9 mouse cellular contexts compared by ENCODE assay signal in genomic region chr4:116819968-116820901, GRCm38 (mm10). TPM values are rescaled to one million over a fixed set of nuclear protein-coding genes. Genes with fewer than 3 reads are reported as not detected.
DNase-seq lines count a peak whose midpoint lies in the region; ATAC-seq and TF ChIP-seq lines count a peak whose summit lies in the region.
"Had no signal": no experiment of that assay in that cellular context is flagged by ENCODE, and none has a peak within 500 bp of the region (broad histone marks: within the 10 kb centered on the region; RNA-seq: fewer than 3 reads in every experiment).

No protein-coding gene starts in this region.

- peaks cover 49% of the 10 kb centered on the region for H3K36me3 ChIP-seq in E14TG2a.4 (ENCODE audit: insufficient read depth, low read length)
- no peaks in the 10 kb centered on the region for H3K36me3 ChIP-seq in forebrain, embryonic 16.5 days (ENCODE audit: control insufficient read depth, insufficient read depth)
- no peaks in the 10 kb centered on the region for H3K36me3 ChIP-seq in liver, embryonic 16.5 days (ENCODE audit: control insufficient read depth, insufficient read depth)

- 24% methylated on average over 32 of the region's 32 CpGs for WGBS in forebrain, embryonic 16.5 days
- 30% methylated on average over 32 of the region's 32 CpGs for WGBS in liver, embryonic 16.5 days (ENCODE audit: insufficient replicate concordance)

- ATAC-seq in forebrain, embryonic 16.5 days, result no peak
- no peak for ATAC-seq in liver, embryonic 16.5 days (ENCODE audit: low read depth)
- ATAC-seq in granulocyte monocyte progenitor cell, adult 5-6 weeks (replicated peaks; ENCODE audit: poor library complexity, severe bottlenecking), result no peak

- intact Hi-C loops in heart, postnatal 36 days (cut with DNase I), result no loop called here

- H3K4me2 ChIP-seq in forebrain, embryonic 16.5 days (ENCODE audit: low read length), result peak overlapping the region; percentile 91
- peak overlapping the region; percentile 98 for H3K4me2 ChIP-seq in liver, embryonic 16.5 days (ENCODE audit: low read depth, low read length)

- DNase-seq in heart, adult 11 months, result peak; percentile 92
- no peak for DNase-seq in heart, postnatal 36 days
- DNase-seq in cerebellum, postnatal 10 days, result no peak
- no peak for DNase-seq in cerebellum, postnatal 25 days

- no peaks in the 10 kb centered on the region for H3K9me3 ChIP-seq in E14TG2a.4 (ENCODE audit: low read length)
- H3K9me3 ChIP-seq in forebrain, embryonic 16.5 days (ENCODE audit: control insufficient read depth, low read length), result no peaks in the 10 kb centered on the region
- H3K9me3 ChIP-seq in liver, embryonic 16.5 days (replicated peaks; ENCODE audit: control insufficient read depth, low read length), result no peaks in the 10 kb centered on the region

- H3K4me1 ChIP-seq in E14TG2a.4 (replicated peaks; ENCODE audit: low read depth, low read length), result peaks cover 70% of the 10 kb centered on the region
- H3K4me1 ChIP-seq in forebrain, embryonic 16.5 days (replicated peaks; ENCODE audit: control insufficient read depth, insufficient read depth, low read length), result peaks cover 15% of the 10 kb centered on the region
- peaks cover 10% of the 10 kb centered on the region for H3K4me1 ChIP-seq in liver, embryonic 16.5 days (ENCODE audit: control insufficient read depth, low read depth, low read length)

- H3K27me3 ChIP-seq in E14TG2a.4 (ENCODE audit: insufficient read depth, low read length), result peaks cover 5% of the 10 kb centered on the region
- H3K27me3 ChIP-seq in forebrain, embryonic 16.5 days (replicated peaks; ENCODE audit: control insufficient read depth, insufficient read depth, low read length), result peaks cover 8% of the 10 kb centered on the region; the same call in 1 of the 2 replicates
- peaks cover 15% of the 10 kb centered on the region for H3K27me3 ChIP-seq in liver, embryonic 16.5 days (ENCODE audit: control insufficient read depth, insufficient read depth, low read depth, low read length)
- H3K27me3 ChIP-seq: CH12.LX had no signal

- H3K4me3 ChIP-seq in E14TG2a.4 (replicated peaks; ENCODE audit: low read length), result peak overlapping the region; percentile 85
- H3K4me3 ChIP-seq in forebrain, embryonic 16.5 days (replicated peaks; ENCODE audit: low read length), result peak overlapping the region; percentile 43
- H3K4me3 ChIP-seq in liver, embryonic 16.5 days (ENCODE audit: low read depth, low read length), result peak overlapping the region; percentile 65

- no peak for TF ChIP-seq CTCF in E14TG2a.4 (conservative IDR thresholded peaks at IDR 0.05; ENCODE audit: low read length)

- no peak overlapping the region for H3K27ac ChIP-seq in forebrain, embryonic 16.5 days (ENCODE audit: low read length)
- no peak overlapping the region for H3K27ac ChIP-seq in liver, embryonic 16.5 days (ENCODE audit: low read length)

- peak overlapping the region; percentile 54; the same call in 1 of the 2 replicates for H3K9ac ChIP-seq in forebrain, embryonic 16.5 days (replicated peaks; ENCODE audit: low read depth, low read length)
- H3K9ac ChIP-seq in liver, embryonic 16.5 days (ENCODE audit: low read depth, low read length), result no peak overlapping the region

RNA-seq across cellular contexts. Expression of gene Hpdl, which starts 1.3 kb away (rescaled TPM):
- 1 to 10 TPM; 4.3 to 5.1 TPM for total RNA-seq in heart, postnatal 36 days (2021)
- polyA plus RNA-seq in forebrain, embryonic 16.5 days (2015; fragmentation: Nextera tagmentation; extraction: Ambion mirVana), result 0.48 and 0.52 TPM in 2 replicates
- polyA plus RNA-seq in liver, embryonic 16.5 days (2015; fragmentation: Nextera tagmentation; extraction: Ambion mirVana), result 0.11 and 0.12 TPM in 2 replicates
- not detected in 2 replicates for total RNA-seq in granulocyte monocyte progenitor cell, adult 5-6 weeks (2014; fragmentation: Nextera tagmentation)
- 0.62 and 0.78 TPM in 2 replicates for total RNA-seq in granulocyte monocyte progenitor cell, adult 5-6 weeks (2017)

RNA-seq across cellular contexts. Expression of gene Mutyh, which starts 12.7 kb away (rescaled TPM):
- total RNA-seq in heart, postnatal 36 days (2021), result 1 to 10 TPM in 1 of 2 experiments, under 1 TPM in 1; 0.60 to 2.0 TPM
- 8.4 and 10.2 TPM in 2 replicates for polyA plus RNA-seq in forebrain, embryonic 16.5 days (2015; fragmentation: Nextera tagmentation; extraction: Ambion mirVana)
- 2.6 and 2.9 TPM in 2 replicates for polyA plus RNA-seq in liver, embryonic 16.5 days (2015; fragmentation: Nextera tagmentation; extraction: Ambion mirVana)
- total RNA-seq in granulocyte monocyte progenitor cell, adult 5-6 weeks (2014; fragmentation: Nextera tagmentation), result 13.0 and 17.2 TPM in 2 replicates
- total RNA-seq in granulocyte monocyte progenitor cell, adult 5-6 weeks (2017), result 4.5 and 5.8 TPM in 2 replicates

RNA-seq across cellular contexts. Expression of gene Toe1, which starts 12.8 kb away (rescaled TPM):
- 1 to 10 TPM; 8.2 to 8.9 TPM for total RNA-seq in heart, postnatal 36 days (2021)
- polyA plus RNA-seq in forebrain, embryonic 16.5 days (2015; fragmentation: Nextera tagmentation; extraction: Ambion mirVana), result 32.6 and 36.7 TPM in 2 replicates
- polyA plus RNA-seq in liver, embryonic 16.5 days (2015; fragmentation: Nextera tagmentation; extraction: Ambion mirVana), result 11.4 and 12.6 TPM in 2 replicates
- 23.3 and 24.4 TPM in 2 replicates for total RNA-seq in granulocyte monocyte progenitor cell, adult 5-6 weeks (2014; fragmentation: Nextera tagmentation)
- total RNA-seq in granulocyte monocyte progenitor cell, adult 5-6 weeks (2017), result 39.7 and 58.6 TPM in 2 replicates

RNA-seq across cellular contexts. Expression of gene Zswim5, which starts 56.9 kb away (rescaled TPM):
- total RNA-seq in heart, postnatal 36 days (2021), result 1 to 10 TPM; 1.1 to 1.4 TPM
- polyA plus RNA-seq in forebrain, embryonic 16.5 days (2015; fragmentation: Nextera tagmentation; extraction: Ambion mirVana), result 8.8 and 9.1 TPM in 2 replicates
- polyA plus RNA-seq in liver, embryonic 16.5 days (2015; fragmentation: Nextera tagmentation; extraction: Ambion mirVana), result 0.01 and 0.06 TPM in 2 replicates
- 0.85 TPM in 1 of 2 replicates, not detected in the other for total RNA-seq in granulocyte monocyte progenitor cell, adult 5-6 weeks (2014; fragmentation: Nextera tagmentation)
- 0.17 TPM in 1 of 2 replicates, not detected in the other for total RNA-seq in granulocyte monocyte progenitor cell, adult 5-6 weeks (2017)
